Comparison of ENCODE assay signal across 8 mouse cellular contexts in the genomic region with DNA sequence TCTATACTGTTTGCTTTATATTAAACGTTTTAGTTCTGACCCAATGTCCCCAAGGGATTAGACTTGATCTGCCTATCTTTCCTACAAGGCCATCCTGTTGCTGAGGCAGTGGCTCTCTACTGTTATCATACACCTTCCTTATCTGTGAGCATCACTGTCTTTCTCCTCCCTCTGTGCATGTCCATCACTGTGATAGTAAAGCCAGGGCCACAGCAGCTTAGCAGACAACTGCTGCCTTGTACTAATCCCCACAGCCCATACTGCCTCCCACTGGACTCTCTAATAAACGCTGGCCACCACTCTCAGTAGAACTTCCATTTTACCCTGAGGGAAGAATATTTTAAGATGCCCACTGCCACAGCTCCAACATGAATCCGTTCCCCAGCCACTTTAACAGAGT.
DNase-seq lines count a peak whose midpoint lies in the region; ATAC-seq lines count a peak whose summit lies in the region.

No protein-coding gene starts in this region.

- H3K27ac ChIP-seq in heart, embryonic 12.5 days (ENCODE audit: poor library complexity, severe bottlenecking) = no peak overlapping the region
- peak overlapping the region; percentile 24; the same call in 1 of the 2 replicates for H3K27ac ChIP-seq in hindbrain, embryonic 13.5 days
- H3K27ac ChIP-seq in neural tube, embryonic 13.5 days (replicated peaks) = no peak overlapping the region

- ATAC-seq in heart, embryonic 12.5 days (ENCODE audit: insufficient number of reproducible peaks, low FRiP score) = no peak
- peak; percentile 71 for ATAC-seq in hindbrain, embryonic 13.5 days (ENCODE audit: low FRiP score)
- ATAC-seq in neural tube, embryonic 13.5 days (ENCODE audit: low read depth) = peak; percentile 83

- H3K4me2 ChIP-seq in heart, embryonic 12.5 days = no peak overlapping the region
- H3K4me2 ChIP-seq in hindbrain, embryonic 13.5 days = no peak overlapping the region
- H3K4me2 ChIP-seq in neural tube, embryonic 13.5 days = no peak overlapping the region

- no peak overlapping the region for H3K9ac ChIP-seq in heart, embryonic 12.5 days
- H3K9ac ChIP-seq in hindbrain, embryonic 13.5 days = no peak overlapping the region
- H3K9ac ChIP-seq in neural tube, embryonic 13.5 days = no peak overlapping the region

- H3K36me3 ChIP-seq in heart, embryonic 12.5 days = peaks cover 23% of the 10 kb centered on the region
- peaks cover 12% of the 10 kb centered on the region for H3K36me3 ChIP-seq in hindbrain, embryonic 13.5 days
- peaks cover 5% of the 10 kb centered on the region; the same call in 1 of the 2 replicates for H3K36me3 ChIP-seq in neural tube, embryonic 13.5 days

- H3K4me3 ChIP-seq in heart, embryonic 12.5 days = no peak overlapping the region
- no peak overlapping the region for H3K4me3 ChIP-seq in hindbrain, embryonic 13.5 days
- no peak overlapping the region for H3K4me3 ChIP-seq in neural tube, embryonic 13.5 days

- peak; percentile 28 for DNase-seq in heart, postnatal 4 days
- DNase-seq in cerebellum, adult 11-12 months = peak; percentile 65
- no peak for DNase-seq in urinary bladder, postnatal 10 days (ENCODE audit: low spot score)
- DNase-seq in adrenal gland, adult 2 months = no peak
- DNase-seq in spleen, postnatal 10 days (ENCODE audit: low spot score in 2 of 2) = no peak

- no peaks in the 10 kb centered on the region for H3K9me3 ChIP-seq in heart, embryonic 12.5 days (replicated peaks)
- no peaks in the 10 kb centered on the region for H3K9me3 ChIP-seq in hindbrain, embryonic 13.5 days
- H3K9me3 ChIP-seq in neural tube, embryonic 13.5 days = no peaks in the 10 kb centered on the region

- peaks cover 4% of the 10 kb centered on the region; the same call in 1 of the 2 replicates for H3K4me1 ChIP-seq in heart, embryonic 12.5 days (replicated peaks)
- peaks cover 26% of the 10 kb centered on the region for H3K4me1 ChIP-seq in hindbrain, embryonic 13.5 days (replicated peaks)
- H3K4me1 ChIP-seq in neural tube, embryonic 13.5 days (replicated peaks) = peaks cover 16% of the 10 kb centered on the region

- H3K27me3 ChIP-seq in heart, embryonic 12.5 days (replicated peaks) = no peaks in the 10 kb centered on the region
- no peaks in the 10 kb centered on the region for H3K27me3 ChIP-seq in hindbrain, embryonic 13.5 days
- no peaks in the 10 kb centered on the region for H3K27me3 ChIP-seq in neural tube, embryonic 13.5 days

- WGBS in heart, embryonic 12.5 days = 54% methylated on average over 3 of the region's 3 CpGs
- 52% methylated on average over 3 of the region's 3 CpGs for WGBS in hindbrain, embryonic 13.5 days
- 57% methylated on average over 3 of the region's 3 CpGs for WGBS in neural tube, embryonic 13.5 days

Comparison
In these comparisons a context has a peak if more than half of its experiments do, and no peak if none do; other contexts are left out.
1. DNase-seq: peak in heart, postnatal 4 days (single experiment) and cerebellum, adult 11-12 months (single experiment); none in urinary bladder, postnatal 10 days (single experiment), adrenal gland, adult 2 months (single experiment) and spleen, postnatal 10 days (0 of 2).